Mouse (Mus musculus) testis, adult 2 months (tissue): ENCODE measurements around the gene Atp5g1.

Experiments used
- CTCF ChIP-seq: fragments of 200-500 bp; IDR thresholded peaks from 2 replicates; pipeline ENCODE4 v1.5.1; 2012; ENCODE audit warnings: low read depth, mild to moderate bottlenecking, inconsistent platforms, low read length, moderate library complexity; ENCODE audit not compliant: control insufficient read depth, insufficient read depth, insufficient replicate concordance
- POLR2A ChIP-seq: fragments of 200-500 bp; IDR thresholded peaks from 2 replicates; pipeline ENCODE4 v1.6.1; 2012; ENCODE audit warnings: low read depth, mild to moderate bottlenecking, inconsistent platforms, low read length, moderate library complexity; ENCODE audit not compliant: control insufficient read depth

DNA sequence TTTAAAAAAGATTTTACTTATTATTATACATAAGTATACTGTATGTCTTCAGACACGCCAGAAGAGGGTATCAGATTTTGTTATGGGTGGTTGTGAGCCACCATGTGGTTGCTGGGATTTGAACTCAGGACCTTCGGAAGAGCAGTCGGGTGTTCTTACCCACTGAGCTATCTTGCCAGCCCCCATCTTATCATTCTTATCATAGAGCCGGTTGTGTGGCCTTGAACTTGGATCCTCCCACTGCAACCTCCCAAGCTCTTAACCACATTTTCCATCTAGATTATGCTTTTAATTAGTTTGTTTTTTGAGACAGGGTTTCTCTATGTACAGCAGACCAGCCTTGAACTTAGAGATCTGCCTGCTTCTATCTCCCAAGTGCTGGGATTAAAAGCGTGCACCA, 38.0 kb downstream of the Atp5g1 start:
- TF ChIP-seq POLR2A = no peak
- no peak for TF ChIP-seq CTCF
